Comparison of ENCODE assay signal across 8 mouse cellular contexts in genomic region chr11:22629581-22629980, GRCm38 (mm10).
DNase-seq lines count a peak whose midpoint lies in the region; ATAC-seq and TF ChIP-seq lines count a peak whose summit lies in the region.

No protein-coding gene starts in this region.

- no peak overlapping the region; the same call in 1 of the 2 replicates for H3K9ac ChIP-seq in midbrain, embryonic 13.5 days (replicated peaks)

- DNase-seq in adipocyte (ENCODE audit: low spot score), result peak; percentile 40
- DNase-seq in heart, postnatal 10 days, result peak; percentile 66 to 76
- DNase-seq in kidney, postnatal 36 days, result peak; percentile 76 to 80
- DNase-seq in thymus, postnatal 14 days, result no peak
- DNase-seq in cerebellum, postnatal 36 days, result no peak
- no peak for DNase-seq in left cerebral cortex, postnatal 14 days (ENCODE audit: low spot score in 2 of 2)

- no peak for TF ChIP-seq CTCF in embryonic fibroblast, embryonic 13.5 days (IDR thresholded peaks at IDR 0.05; ENCODE audit: borderline replicate concordance, insufficient read depth, low read length)

- H3K36me3 ChIP-seq in midbrain, embryonic 13.5 days, result no peaks in the 10 kb centered on the region

- peak overlapping the region; percentile 37 for H3K4me2 ChIP-seq in midbrain, embryonic 13.5 days (replicated peaks)

- H3K4me3 ChIP-seq in embryonic fibroblast, embryonic 13.5 days (ENCODE audit: insufficient read depth, low read length), result no peak overlapping the region
- H3K4me3 ChIP-seq in midbrain, embryonic 13.5 days (replicated peaks), result no peak overlapping the region

- no peak for TF ChIP-seq POLR2A in embryonic fibroblast, embryonic 13.5 days (IDR thresholded peaks at IDR 0.05; ENCODE audit: low read depth, low read length)

- intact Hi-C loops in heart, postnatal 10 days (cut with DNase I), result no loop called here
- intact Hi-C loops in left cerebral cortex, postnatal 14 days (cut with DNase I), result no loop called here

- no peak for ATAC-seq in midbrain, embryonic 13.5 days

- H3K9me3 ChIP-seq in midbrain, embryonic 13.5 days, result no peaks in the 10 kb centered on the region

- H3K27ac ChIP-seq in embryonic fibroblast, embryonic 13.5 days (ENCODE audit: insufficient read depth, low read length), result 0 out of 2 replicates have a peak overlapping the region, but pooled peaks have one; percentile 9
- no peak overlapping the region for H3K27ac ChIP-seq in midbrain, embryonic 13.5 days

- peaks cover 14% of the 10 kb centered on the region for H3K4me1 ChIP-seq in embryonic fibroblast, embryonic 13.5 days (ENCODE audit: control insufficient read depth, insufficient read depth, low read length)
- H3K4me1 ChIP-seq in midbrain, embryonic 13.5 days (replicated peaks), result peaks cover 11% of the 10 kb centered on the region

- no peaks in the 10 kb centered on the region for H3K27me3 ChIP-seq in midbrain, embryonic 13.5 days

- WGBS in midbrain, embryonic 13.5 days, result 35% methylated on average over 13 of the region's 13 CpGs

Comparison
In these comparisons a context has a peak if more than half of its experiments do, and no peak if none do; other contexts are left out.
1. DNase-seq: peak in adipocyte (single experiment), heart, postnatal 10 days (2 of 2) and kidney, postnatal 36 days (2 of 2); none in thymus, postnatal 14 days (single experiment), cerebellum, postnatal 36 days (0 of 2) and left cerebral cortex, postnatal 14 days (0 of 2).